Mouse (Mus musculus) MEL-GATA-1-ER (cell line): ENCODE data around the gene Amh.

ENCODE experiments used
- DNase-seq: peaks from one replicate; pipeline ENCODE4 v3.0.0-alpha.2; 2012; ENCODE audit warnings: low read depth; ENCODE audit errors: extremely low read depth

The Amh gene

DNA sequence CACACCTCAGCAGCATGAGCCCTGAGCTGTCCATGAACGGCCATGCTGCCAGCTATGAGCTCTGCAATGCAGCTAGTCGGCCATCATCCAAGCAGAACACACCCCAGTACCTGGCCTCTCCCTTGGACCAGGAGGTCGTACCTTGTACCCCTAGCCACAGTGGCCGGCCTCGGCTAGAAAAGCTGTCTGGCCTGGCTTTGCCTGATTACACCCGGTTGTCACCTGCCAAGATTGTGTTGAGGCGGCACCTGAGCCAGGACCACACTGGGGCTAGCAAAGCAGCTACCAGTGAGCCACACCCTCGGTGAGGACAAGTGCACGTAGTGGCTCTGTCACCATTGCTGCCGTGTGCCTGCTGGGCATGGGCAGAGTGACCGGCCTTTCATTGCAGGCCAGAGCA lies 19.1 kb upstream of the Amh start:
- DNase-seq = no peak

DNA sequence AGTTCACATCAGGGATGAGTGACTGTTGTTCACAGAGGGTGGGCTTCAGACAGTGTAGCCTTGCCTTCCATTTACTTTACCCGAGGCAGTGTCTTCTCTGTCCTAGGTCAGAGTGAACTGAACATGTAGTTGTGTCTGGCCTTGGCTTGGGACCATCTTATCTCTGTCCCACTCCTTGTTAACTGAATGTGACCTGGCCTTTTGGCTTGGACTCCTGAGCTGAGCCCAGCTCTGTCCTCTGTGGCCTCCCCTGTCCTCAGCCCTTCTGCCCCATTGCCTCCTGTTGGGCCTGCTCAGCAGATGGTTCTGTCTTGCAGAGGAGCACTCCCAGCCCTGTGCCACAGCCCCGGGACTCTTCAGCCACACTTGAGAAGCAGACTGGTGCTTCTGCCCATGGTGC lies 17.5 kb upstream of the Amh start:
- DNase-seq = no peak

DNA sequence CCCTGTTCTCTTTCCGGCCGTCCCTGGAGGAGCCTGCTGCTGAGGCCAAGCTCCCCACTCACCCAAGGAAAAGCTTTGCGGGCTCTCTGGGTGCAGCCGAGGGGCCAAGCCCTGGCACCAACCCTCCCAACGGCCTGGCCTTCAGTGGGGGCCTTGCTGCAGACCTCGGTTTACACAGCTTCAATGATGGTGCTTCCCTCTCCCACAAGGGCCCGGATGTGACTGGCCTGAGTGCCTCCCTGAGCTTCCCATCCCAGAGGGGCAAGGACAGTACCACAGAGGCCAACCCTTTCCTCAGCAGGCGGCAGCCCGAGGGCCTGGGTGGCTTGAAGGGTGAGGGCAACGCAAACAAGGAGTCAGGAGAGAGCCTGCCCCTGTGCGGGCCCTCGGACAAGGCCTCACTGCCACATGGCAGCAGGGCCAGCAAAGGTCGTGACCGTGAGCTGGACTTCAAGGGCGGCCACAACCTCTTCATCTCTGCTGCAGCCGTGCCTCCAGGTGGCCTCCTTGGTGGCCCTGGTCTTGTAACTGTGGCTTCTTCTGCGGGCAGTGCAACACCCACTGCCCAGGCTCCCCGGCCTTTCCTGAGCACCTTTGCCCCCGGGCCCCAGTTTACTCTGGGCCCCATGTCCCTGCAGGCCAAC lies 14.2 kb upstream of the Amh start:
- DNase-seq = no peak

DNA sequence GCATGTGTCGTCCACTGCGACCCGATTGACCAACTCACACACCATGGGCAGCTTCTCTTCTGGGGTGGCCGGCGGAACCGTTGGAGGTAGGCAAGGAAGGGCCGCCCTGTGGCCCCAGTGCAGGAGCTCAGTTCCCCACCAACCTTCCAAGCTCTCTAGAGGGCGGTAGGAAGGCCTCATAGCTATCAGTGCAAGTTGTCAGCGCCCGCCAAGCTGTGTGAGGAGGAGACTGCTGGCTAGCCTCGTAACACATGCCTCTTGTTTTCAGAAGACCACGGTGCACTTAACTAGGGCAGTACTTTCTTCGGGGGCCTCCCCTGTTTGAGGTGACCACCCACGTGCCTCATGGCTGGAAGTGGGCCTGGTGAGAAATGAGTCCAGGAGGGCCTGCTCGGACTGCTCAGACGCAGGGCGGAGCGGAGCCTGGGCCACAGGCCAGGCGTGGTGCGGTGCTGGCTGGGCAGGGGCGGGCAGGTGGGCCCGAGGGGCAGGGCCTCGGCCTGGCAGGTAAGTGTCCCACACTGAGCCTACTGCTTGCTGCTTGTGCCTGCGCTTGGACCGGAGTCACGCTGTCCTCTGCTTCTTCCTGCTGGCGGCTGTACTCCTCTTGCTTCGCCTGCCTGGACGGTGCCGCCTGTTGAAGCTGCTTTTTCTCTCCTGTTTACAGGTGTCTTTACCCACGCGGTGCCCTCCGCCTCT lies 13.4 kb upstream of the Amh start:
- DNase-seq = no peak

DNA sequence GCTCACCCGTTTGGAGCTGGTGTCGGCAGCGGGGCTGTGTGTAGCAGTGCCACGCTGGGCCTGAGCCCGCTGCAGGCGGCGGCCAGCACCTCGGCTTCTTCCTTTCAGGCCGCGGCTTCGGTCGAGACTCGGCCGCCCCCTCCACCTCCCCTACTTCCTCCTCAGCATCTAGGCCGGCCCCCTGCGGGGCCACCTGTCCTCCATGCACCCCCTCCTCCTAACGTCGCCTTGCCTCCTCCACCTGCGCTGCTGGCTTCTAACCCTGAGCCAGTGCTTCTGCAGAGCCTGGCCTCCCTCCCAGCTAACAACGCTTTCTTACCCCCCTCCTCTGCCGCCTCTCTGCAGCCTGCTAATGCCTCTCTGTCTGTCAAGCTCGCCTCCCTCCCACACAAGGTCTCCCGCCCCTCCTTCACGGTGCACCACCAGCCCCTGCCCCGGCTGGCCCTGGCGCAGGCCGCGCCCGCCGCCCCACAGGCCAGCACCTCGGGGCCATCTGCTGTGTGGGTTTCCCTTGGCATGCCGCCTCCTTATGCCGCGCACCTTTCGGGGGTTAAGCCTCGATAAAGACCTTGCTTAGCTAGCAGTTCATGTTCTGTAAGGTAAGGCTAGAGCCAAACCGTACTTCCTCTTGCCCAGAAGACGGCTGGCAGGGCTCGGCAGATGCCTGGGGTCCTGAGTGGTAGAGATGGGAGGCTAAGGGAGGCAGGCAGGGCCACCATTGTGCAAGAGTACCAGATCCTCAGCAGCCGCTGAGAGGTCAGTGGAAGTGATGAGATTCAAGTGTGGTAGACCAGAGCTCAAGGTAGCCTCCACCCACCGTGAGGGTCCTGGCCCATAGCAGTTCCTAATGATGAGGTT lies 12.6 kb upstream of the Amh start:
- no peak for DNase-seq

DNA sequence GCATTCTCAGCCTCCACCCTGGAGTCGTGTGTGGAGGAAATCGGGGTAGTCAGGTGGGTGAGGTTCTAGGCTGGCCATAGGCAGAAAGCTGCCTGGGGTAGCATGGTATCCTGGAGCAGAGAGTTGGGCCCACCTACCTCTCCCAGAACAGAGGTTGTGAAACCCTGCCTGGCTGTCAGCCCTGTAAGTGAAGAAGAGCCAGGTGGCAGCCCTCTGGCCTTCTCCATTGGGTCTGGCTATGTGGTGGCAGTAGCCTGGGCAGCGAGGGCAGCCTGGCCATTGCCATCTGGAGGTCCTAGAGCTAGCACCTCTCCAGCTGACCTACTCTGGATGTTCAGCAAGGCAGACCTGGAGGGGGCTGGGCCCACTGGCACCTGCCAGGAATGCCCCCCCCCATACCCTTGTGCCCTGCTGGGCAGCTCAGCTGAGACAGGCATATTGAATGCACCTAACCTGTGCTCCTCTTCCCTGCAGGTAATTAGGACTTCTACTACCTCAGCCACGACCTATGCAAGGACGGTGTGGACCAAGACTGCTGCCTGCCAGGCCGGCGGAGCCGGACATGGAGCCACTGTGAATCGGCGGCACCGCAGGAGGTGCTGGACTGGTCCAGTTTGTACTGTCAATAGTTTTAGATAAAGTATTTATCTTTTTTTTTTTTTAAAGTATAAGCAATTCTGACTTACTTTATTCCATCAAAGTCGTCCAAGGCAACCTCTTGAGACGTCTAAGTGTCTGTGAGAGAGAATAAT lies 11.8 kb upstream of the Amh start:
- no peak for DNase-seq

DNA sequence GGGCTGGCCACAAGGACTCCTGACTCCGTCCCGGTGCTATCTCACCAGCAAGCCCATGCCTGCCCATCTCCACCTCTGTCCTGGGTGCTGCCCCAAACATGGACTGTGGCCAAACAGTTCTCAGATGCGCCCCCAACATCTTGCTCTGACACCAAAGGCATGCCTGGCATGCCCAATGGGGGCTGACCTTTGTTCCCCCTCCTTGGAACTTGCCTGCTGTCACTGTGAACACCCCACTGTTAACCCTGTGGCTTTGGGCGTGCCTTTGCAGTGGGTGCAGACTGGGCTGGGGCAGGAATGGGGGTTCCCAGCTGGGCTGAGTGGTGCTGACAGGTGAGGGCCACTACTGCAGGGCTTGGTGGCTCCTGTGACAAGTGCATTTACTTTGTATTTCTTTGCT lies 11.2 kb upstream of the Amh start:
- no peak for DNase-seq

DNA sequence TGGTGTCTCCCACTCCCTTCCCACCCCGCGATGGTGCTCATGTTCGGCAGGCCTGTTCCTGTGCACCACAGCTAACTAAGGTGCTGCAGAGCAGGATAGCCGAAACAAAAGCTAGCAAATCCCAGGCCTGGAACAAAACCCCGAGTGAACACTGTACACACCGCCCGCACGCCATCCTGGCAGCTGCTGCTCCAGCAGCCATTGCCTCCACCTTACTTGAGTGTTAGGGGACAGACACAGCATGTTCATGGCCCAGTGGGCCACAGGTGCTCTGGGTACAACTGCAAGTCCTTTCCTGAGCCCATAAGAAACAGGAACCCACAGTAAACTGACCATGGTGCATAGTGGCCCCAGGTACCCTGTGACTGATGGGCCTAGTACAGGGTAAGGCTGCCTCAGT lies 10.3 kb upstream of the Amh start:
- DNase-seq = no peak

DNA sequence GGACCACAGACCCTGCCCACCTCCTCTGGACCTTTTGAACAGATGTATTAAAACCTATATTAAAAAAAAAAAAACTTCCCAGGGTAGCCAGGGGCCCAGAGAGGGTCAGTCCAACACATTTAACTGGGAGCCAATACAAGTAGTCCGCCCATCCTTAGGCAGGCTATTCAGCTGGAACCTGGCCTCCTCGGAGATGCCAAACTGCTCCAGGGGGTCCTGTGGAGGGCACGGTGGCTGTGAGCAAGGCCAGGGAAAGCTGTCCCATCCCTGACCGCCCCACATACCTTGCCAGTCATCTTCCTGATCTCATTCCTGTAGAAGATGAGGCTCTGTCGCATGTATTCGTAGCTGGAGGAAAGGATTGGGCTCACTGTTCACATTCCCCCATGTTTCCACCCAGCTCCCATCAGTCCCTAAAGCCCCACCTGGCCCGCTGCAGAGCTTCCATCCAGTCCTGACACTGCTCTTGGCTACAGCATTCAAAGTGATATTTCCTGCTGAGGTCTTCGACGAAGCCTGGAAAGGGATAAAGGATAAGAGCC lies 8.7 kb upstream of the Amh start:
- DNase-seq = no peak

DNA sequence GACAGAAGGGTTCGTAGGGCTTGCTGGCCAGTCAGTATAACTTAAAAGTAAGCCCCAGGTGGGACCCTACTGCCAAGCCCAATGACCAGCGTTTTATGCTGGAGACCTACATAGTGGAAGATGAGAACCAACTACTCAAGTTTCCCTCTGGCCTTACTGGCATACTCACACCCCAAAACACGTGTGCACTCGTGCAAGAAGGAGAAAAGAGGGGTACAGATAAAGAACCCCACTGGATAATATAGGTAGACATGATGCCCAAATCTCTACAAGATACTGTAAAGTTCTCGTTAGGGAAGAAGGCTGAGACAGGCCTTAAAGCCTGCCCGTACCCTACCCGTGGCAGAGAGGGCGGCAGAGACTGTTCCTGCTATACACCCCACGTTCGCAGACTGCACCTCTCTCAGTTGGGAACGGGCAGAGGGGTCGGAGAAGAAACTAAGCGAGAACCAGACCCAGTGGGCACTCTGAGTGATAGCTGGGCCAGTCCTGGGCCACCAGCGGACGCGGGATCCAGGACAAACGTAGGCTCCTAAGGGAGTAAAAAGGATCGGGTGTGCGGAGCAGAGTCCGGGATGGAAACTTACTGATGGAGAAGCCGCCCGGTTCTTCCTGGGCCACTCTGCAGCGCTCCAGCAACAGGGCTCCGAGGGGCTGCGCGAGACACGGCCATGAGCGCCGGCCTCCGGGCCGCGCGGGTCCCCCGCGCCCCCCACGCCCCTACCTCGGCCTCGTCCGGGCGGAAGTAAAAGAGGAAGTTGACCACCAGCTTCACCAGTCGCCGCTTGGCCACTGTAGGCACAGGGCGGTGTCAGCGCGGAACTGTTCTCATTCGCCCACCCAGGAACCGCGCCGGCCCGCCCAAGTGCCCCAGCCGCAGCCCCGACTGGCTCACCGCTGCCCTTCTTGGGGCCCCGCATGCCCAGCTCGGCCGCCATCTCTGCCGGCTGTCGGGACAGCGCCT lies 7.6 kb upstream of the Amh start:
- peak; percentile 52 for DNase-seq

DNA sequence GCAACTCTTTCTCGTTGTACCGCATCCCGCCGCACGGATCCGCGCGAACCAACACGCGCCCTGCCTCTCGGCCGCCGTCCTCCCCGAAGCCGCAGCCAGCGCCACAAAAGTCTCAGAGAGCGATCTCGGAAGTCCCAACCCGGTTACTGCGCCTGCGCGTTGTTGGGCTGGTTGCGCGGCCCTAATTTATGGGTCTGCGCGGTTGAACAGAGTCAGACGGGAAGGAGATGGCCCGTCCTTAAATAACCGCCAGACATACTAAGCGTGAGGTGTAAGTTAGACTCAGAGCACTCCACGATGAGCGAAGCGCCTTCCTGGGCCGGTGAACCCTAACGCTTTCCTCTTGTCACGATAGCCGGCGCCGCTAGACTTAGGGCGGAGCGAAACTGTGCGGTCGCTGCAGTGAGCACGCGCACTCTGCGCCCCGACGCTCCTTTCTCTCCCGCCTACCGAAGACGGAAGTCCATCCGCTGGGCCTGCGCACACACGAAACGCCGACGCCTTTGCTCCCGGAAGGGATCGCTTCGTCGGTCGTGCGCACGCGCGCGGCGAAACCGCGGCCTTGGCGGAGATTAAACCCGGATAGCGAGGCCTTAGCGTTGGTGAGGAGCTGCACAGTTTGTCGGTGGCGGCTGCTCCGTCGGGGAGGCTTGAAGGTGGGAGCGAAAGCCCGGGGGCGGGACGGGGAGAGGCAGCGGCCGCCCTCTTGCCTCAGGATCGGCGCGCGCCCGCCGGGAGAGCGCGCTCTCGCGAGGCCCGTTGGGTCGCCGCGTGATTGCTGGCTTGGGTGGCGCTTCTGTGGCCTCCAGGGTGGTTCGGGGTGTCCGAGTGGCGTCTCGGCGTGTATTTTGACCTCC lies 6.7 kb upstream of the Amh start, which contains the start of the genes Sf3a2 and Plekhj1:
Gene Sf3a2, plus strand, starts transcription at position 49 of the 857 bp plus-strand sequence.
Gene Plekhj1, minus strand, starts transcription at position 477 of the 857 bp plus-strand sequence.
- peak; percentile 89 for DNase-seq

DNA sequence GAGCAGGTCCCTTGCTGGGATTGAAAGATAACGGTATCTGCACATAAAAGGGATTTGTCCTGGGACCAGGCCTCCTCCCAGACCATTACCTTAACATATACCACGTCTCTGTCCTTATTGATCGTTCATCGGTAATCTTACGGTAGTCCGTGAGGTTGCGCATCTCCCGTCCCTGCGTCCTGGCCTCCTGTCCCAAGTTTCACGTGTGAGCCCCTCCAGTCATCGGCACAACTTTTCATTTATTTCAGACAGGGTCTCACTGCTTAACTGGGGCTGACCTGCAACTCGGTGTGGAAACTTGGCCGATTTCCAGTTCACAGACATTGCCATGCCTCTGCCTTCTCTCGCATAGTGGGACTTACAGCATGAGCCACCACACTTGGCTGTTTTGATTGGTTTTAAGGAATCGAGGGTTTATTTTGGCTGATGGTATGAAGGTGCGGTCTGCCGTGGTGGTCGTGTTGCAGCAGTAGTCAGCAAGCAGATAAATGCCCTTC lies 5.9 kb upstream of the Amh start:
- peak; percentile 21 for DNase-seq

DNA sequence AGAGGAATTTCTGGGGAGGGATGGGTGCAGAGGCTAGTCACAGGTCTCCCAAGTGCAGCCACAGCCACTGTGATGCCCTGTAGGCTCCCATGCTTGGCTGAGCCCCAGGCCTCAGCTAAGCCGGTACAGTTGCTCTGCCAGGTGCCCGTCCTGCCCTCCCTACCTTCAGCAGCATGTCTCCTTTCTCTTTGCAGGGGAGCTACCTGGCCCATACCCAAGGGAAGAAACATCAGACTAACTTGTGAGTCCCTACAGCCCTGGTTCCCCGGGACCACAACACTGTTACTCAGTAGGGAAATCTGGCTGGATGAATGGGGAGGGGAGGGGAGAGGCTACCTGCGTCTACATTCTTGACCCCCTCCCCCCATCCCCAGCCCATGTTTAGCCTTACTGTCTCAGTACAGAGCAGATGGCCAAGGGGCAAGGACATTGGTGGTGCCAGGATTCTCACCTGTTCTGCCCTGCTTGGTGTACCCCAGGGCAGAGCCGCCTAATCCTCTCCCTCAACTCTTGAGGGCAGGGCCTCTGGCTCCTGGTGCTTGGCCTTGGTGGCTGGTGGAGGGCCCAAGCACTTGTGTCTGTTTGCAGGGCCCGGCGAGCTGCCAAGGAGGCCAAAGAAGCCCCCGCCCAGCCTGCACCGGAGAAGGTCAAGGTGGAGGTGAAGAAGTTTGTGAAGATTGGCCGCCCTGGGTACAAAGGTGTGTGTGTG lies 2.7 kb upstream of the Amh start:
- DNase-seq = no peak

DNA sequence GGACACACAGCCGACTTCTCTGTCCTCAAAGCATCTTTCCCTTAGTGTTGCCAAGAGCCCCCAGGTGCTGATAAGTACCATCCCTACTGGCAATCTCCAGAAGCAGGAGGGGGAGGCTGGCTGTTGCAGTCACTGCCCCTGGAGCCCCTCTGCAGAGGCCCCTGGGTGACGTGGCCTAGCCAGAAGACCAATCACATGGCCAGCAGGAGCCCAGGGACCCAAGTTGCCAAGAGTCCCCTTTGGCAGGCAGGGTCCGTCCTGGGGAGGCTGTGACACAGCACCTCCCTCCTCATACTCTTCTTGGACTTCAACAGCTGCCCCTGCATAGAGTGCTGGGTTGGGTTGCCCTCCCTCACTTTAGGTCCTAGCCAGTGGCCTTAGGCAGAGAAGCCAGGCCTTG lies 2.0 kb upstream of the Amh start:
- no peak for DNase-seq

DNA sequence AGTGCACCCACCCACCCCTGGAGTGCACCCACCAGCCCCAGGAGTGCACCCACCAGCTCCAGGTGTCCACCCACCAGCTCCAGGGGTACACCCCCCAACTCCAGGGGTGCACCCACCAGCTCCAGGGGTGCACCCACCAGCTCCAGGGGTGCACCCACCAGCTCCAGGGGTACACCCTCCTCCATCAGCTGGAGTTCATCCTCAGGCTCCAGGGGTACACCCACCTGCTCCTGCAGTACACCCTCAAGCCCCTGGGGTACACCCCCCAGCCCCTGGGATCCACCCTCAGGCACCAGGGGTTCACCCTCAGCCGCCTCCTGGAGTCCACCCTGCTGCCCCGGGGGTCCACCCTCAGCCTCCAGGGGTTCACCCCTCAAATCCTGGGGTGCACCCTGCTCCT lies 703 bp upstream of the Amh start:
- DNase-seq = no peak

DNA sequence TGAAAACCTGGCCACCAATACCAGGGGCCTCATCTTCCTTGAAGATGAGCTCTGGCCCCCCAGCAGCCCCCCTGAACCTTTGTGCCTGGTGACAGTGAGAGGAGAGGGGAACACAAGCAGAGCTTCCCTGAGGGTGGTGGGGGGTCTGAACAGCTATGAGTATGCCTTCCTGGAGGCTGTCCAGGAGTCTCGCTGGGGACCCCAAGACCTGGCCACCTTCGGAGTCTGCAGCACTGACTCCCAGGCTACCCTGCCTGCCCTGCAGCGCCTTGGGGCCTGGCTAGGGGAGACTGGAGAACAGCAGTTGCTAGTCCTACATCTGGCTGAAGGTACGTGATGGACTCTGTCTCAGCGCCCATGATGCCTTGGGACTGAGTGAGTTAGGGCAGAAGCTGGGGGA lies 279 bp downstream of the Amh start:
- DNase-seq = no peak

DNA sequence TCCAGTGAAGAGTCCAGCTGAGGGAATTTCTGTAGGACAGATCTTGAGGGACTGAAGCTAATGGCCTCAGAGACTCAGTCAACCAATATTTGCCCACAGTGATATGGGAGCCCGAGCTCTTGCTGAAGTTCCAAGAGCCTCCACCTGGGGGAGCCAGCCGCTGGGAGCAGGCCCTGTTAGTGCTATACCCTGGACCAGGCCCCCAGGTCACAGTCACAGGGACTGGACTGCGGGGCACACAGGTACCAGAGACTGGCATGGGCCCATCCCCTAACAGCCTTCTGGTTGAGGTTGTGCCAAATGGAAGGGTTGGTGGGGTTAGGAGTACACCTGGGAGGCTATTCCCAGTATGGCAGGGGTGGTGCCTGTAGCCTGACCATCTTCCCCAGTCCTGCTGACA lies 882 bp downstream of the Amh start:
- peak; percentile 40 for DNase-seq

DNA sequence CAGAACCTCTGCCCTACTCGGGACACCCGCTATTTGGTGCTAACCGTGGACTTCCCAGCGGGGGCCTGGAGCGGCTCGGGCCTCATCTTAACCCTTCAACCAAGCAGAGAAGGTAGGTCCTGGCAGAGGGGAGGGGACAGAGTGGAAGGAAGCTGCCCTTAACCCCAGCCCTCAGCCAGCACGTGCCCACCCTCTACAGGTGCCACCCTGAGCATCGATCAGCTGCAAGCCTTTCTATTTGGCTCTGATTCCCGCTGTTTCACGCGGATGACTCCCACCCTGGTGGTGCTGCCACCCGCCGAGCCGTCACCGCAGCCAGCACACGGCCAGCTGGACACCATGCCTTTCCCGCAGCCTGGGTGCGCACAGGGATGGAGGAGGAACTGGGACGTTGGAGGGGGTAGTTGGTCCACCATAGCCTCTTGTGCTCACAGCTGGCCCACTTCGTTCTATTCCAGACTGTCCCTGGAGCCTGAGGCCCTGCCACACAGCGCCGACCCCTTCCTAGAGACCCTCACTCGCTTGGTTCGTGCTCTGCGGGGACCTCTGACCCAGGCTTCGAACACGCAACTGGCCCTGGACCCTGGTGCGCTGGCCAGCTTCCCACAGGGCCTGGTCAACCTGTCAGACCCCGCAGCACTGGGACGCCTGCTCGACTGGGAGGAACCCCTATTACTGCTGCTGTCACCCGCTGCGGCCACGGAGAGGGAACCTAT lies 1.5 kb downstream of the Amh start:
- DNase-seq = no peak
